Mouse (Mus musculus) heart, adult 8-10 months (tissue): ENCODE results near the gene Tmem33. TPM values are rescaled to one million over a fixed set of nuclear protein-coding genes. Genes with fewer than 3 reads are reported as not detected.

Experiments
- DNase-seq: peaks from one replicate; pipeline ENCODE4 v3.0.0; 2022; ENCODE audit warnings: low spot score
- total RNA-seq, 4 experiments: library from RNA; stranded (reverse); gene quantifications; 2 replicates each; pipeline ENCODE4 v1.2.4; 2022

Tmem33 gene
- total RNA-seq, 4 experiments from 2014 or later: 42.7 to 56.8 (median 49.0) TPM

GRCm38 (mm10) chr5:67321656-67322268 lies 61.4 kb downstream of the Tmem33 start:
- no peak for DNase-seq

GRCm38 (mm10) chr5:67324032-67324431 lies 63.7 kb downstream of the Tmem33 start:
- DNase-seq: no peak

- DNase-seq: no peak
Measured at GRCm38 (mm10) chr5:67340811-67341210, 80.4 kb downstream of the Tmem33 start.

Other genes starting within 250 kb of the Tmem33 start
- gene Phox2b, start 161.3 kb upstream of the Tmem33 start, total RNA-seq: not detected
- gene Slc30a9, start 46.4 kb downstream of the Tmem33 start, total RNA-seq: 100 to 1,000 TPM; 161 to 209 (median 190) TPM
- 1 to 10 TPM; 2.6 to 3.4 (median 2.8) TPM for gene Bend4, start 167.7 kb downstream of the Tmem33 start, total RNA-seq